10 mouse cellular contexts compared by ENCODE assay signal in the genomic region with DNA sequence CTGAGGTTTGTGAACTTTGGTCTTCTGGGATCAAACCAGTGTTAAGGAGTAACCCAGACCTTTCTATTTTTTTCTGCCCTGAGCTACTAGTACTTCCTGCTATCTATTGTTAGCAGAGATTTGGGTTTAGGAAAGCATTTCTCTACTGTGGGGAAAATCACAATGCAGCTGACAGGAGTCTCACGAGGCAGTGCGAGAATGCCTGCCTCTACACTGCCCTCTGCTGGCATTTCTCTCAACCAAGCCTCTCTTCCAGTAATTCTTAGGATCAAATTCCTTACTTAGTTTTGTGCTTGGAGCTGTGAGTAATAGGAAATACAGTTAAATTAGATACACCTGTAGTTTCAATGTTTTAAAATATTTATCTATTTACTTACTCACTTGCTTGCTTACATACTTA.
DNase-seq lines count a peak whose midpoint lies in the region; ATAC-seq and TF ChIP-seq lines count a peak whose summit lies in the region.
"Had no signal": no experiment of that assay in that cellular context is flagged by ENCODE, and none has a peak within 500 bp of the region (broad histone marks: within the 10 kb centered on the region; RNA-seq: fewer than 3 reads in every experiment).

No protein-coding gene starts in this region.

- DNase-seq in heart, adult 18-20 months: peak; percentile 47 to 76
- peak; percentile 34 for DNase-seq in adrenal gland, adult 2 months
- peak; percentile 80 for DNase-seq in embryo, embryonic 10.5 days (ENCODE audit: low spot score)
- DNase-seq in layer of hippocampus, adult 11-12 months (ENCODE audit: low spot score): peak; percentile 85
- peak; percentile 67 for DNase-seq in lung, postnatal 0 days (ENCODE audit: low spot score)
- DNase-seq in right cerebral cortex, adult 2 months (ENCODE audit: low spot score in 2 of 2): peak; percentile 78 to 80

- no peak for TF ChIP-seq EP300 in lung, postnatal 0 days (IDR thresholded peaks at IDR 0.05)

- WGBS in heart, embryonic 12.5 days: 1% methylated on average over 2 of the region's 2 CpGs
- 3% methylated on average over 2 of the region's 2 CpGs for WGBS in lung, postnatal 0 days

- no peak overlapping the region for H3K4me2 ChIP-seq in heart, embryonic 12.5 days
- no peak overlapping the region for H3K4me2 ChIP-seq in lung, postnatal 0 days (replicated peaks; ENCODE audit: low read depth, low read length)
- H3K4me2 ChIP-seq: lung, embryonic 15.5 days had no signal

- H3K27me3 ChIP-seq in heart, embryonic 12.5 days (replicated peaks): no peaks in the 10 kb centered on the region
- no peaks in the 10 kb centered on the region for H3K27me3 ChIP-seq in lung, postnatal 0 days (replicated peaks; ENCODE audit: insufficient read depth, low read length)
- H3K27me3 ChIP-seq: lung, embryonic 15.5 days had no signal

- H3K4me3 ChIP-seq in heart, embryonic 12.5 days: no peak overlapping the region
- H3K4me3 ChIP-seq in lung, postnatal 0 days (ENCODE audit: low read depth, low read length): no peak overlapping the region
- H3K4me3 ChIP-seq: lung, embryonic 15.5 days had no signal

- H3K9me3 ChIP-seq in heart, embryonic 12.5 days (replicated peaks): no peaks in the 10 kb centered on the region
- H3K9me3 ChIP-seq in lung, postnatal 0 days (ENCODE audit: low read length): no peaks in the 10 kb centered on the region
- H3K9me3 ChIP-seq: G1E; lung, embryonic 15.5 days had no signal

- H3K4me1 ChIP-seq in heart, embryonic 12.5 days (replicated peaks): no peaks in the 10 kb centered on the region
- no peaks in the 10 kb centered on the region for H3K4me1 ChIP-seq in lung, postnatal 0 days (ENCODE audit: insufficient read depth, low read depth, low read length)
- H3K4me1 ChIP-seq: lung, embryonic 15.5 days had no signal

- H3K36me3 ChIP-seq in heart, embryonic 12.5 days: no peaks in the 10 kb centered on the region
- H3K36me3 ChIP-seq in lung, postnatal 0 days (ENCODE audit: insufficient read depth, low read length): no peaks in the 10 kb centered on the region
- H3K36me3 ChIP-seq: G1E; lung, embryonic 15.5 days had no signal

- no peak overlapping the region for H3K27ac ChIP-seq in heart, embryonic 12.5 days (ENCODE audit: poor library complexity, severe bottlenecking)
- no peak overlapping the region for H3K27ac ChIP-seq in lung, postnatal 0 days (ENCODE audit: low read length)
- H3K27ac ChIP-seq: lung, embryonic 15.5 days had no signal

- no peak overlapping the region for H3K9ac ChIP-seq in heart, embryonic 12.5 days
- no peak overlapping the region for H3K9ac ChIP-seq in lung, postnatal 0 days (replicated peaks; ENCODE audit: low read depth)
- H3K9ac ChIP-seq: lung, embryonic 15.5 days had no signal

- peak; percentile 81 for TF ChIP-seq CTCF in lung, postnatal 0 days (IDR thresholded peaks at IDR 0.05)

- ATAC-seq in heart, embryonic 12.5 days (ENCODE audit: insufficient number of reproducible peaks, low FRiP score): no peak
- ATAC-seq in granulocyte monocyte progenitor cell, adult 5-6 weeks (replicated peaks; ENCODE audit: poor library complexity, severe bottlenecking): peak; percentile 49
- no peak for ATAC-seq in lung, postnatal 0 days

Comparison
In these comparisons a context has a peak if more than half of its experiments do, and no peak if none do; other contexts are left out.
1. DNase-seq: peak in every context shown above with its lines; median percentile 85 in layer of hippocampus, adult 11-12 months; 80 in embryo, embryonic 10.5 days; 79 in right cerebral cortex, adult 2 months; 67 in lung, postnatal 0 days; 62 in heart, adult 18-20 months; 34 in adrenal gland, adult 2 months.